Mouse (Mus musculus) cortical plate, adult 2 months (tissue): ENCODE results near the gene Mras.

ENCODE experiments used
- CTCF ChIP-seq: fragments of 200-500 bp; IDR thresholded peaks from 2 replicates; pipeline ENCODE4 v1.5.1; 2011; ENCODE audit warnings: mild to moderate bottlenecking, control low read depth, low read length; ENCODE audit not compliant: insufficient read depth; ENCODE audit errors: extremely low read depth
- POLR2A ChIP-seq: fragments of 200-500 bp; IDR thresholded peaks from 2 replicates; pipeline ENCODE4 v1.6.1; 2011; ENCODE audit warnings: mild to moderate bottlenecking, low read length, control low read depth; ENCODE audit not compliant: insufficient read depth; ENCODE audit errors: extremely low read depth

DNA sequence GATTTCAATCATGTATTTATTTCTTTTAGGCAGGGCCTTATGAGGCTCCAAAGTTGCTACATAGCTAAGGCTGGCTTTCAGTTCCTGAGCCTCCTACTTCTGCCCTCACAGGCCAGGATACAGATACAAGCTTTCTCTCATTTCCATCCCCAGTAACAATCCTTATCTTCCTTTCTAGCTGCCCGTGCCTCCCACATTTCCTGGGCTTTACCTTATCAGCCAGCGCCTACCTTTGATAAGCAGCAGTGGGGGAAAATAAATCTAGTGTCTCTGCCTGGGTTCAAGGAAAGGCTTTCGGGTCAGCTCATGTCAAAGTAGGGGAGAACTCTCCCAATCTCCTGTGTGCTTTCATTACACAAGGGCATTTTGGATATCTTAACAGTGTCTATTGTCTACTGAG lies 95.6 kb downstream of the Mras start:
- TF ChIP-seq POLR2A (no peak), CTCF (no peak)
